Mouse (Mus musculus) inflammation-experienced regulatory T-cells, adult 6 months (primary cell): ENCODE results near the gene Zfp108. TPM values are rescaled to one million over a fixed set of nuclear protein-coding genes. Genes with fewer than 3 reads are reported as not detected.

Experiments
- ATAC-seq: one replicate; pipeline ENCODE4 v1.8.0; 2017
- polyA plus RNA-seq, 3 experiments: library from polyadenylated mRNA; unstranded; fragments of 100-300 nt; shearing (Covaris generic); gene quantifications; one replicate each; pipeline ENCODE4 v1.2.1; 2017

Zfp108 gene
- polyA plus RNA-seq, 3 experiments from 2014 or later: 0.29 TPM; not detected in 2

DNA sequence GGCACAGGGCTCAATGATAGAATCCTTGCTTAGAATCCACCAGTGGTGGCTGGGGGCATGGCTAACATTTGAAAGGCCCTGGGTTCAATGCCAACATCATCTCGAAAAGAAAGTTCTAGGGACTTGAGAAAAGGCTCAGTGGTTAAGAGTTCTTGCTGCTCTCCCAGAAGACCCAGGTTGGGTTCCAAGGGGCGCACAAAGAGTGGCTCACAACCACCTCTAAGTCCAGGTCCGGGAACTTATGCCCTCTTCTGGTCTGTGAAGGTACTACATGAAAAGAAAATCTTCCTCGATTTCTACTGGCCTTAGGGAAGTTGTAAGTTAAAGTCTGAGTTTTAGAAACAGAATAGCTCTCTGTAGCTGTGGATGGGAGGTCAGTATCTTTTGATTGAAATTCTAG, 31.5 kb downstream of the Zfp108 start:
- ATAC-seq: no peak

DNA sequence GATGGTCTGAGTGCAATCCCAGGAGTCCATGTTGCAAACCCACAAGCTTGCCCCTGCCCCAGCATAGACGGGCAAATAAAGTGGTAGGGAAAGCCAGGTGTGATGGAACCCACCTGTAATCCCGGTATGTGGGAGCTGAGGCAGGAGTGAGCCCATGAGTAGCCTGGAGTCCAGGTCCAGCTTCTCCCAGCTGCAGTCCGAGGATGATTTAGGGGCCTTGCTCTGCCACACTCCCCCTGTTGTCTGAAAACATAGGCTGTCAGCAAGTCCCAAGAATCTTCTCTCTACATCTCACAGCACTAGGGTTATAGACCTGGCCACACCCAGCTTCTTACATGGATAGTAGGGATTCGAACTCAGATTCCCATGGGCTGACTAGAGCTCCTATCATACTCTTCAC, 32.3 kb downstream of the Zfp108 start:
- ATAC-seq: no peak

DNA sequence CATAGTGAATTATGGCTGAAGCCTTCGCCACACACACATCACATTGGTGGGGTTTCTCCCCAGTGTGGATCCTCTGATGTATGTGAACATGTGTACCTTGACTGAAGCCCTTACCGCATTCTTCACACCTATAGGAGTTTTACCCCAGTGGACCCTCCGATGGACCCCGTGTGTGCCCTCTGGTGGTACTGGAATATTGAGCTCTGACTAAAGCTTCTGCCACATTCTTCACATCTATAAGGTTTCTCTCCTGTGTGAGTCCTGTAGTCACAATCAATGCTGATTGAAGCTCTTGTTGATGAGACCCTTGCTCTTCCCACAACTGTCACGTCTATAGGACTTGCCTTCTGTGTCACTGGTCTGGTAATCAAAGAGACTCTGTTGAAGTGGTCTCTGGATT, 33.1 kb downstream of the Zfp108 start:
- ATAC-seq: no peak

- no peak for ATAC-seq
Observed at GRCm38 (mm10) chr7:24288512-24288911, 33.9 kb downstream of the Zfp108 start.

- no peak for ATAC-seq
Observed at GRCm38 (mm10) chr7:24290106-24290693, 35.6 kb downstream of the Zfp108 start.

- no peak for ATAC-seq
Observed at GRCm38 (mm10) chr7:24291387-24292090, 36.9 kb downstream of the Zfp108 start.

GRCm38 (mm10) chr7:24293061-24293851, 38.7 kb downstream of the Zfp108 start:
- ATAC-seq: no peak

DNA sequence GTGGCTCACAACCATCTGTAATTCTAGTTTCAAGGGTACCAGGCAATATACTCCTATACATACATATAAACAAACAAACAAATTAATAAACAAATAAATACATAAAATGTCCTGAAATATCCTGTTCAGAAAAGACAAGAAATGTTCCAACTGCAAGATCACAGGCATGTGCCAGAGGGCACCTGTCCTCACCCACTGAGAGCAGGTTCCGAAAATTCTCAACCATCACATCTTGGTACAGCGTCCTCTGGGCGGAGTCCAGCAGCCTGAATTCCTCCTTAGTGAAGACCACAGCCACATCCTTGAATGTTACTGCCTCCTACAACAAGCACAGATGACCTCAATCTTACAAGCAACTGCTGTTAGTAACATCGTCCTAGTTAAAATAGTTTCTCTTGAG, 40.2 kb downstream of the Zfp108 start:
- no peak for ATAC-seq

DNA sequence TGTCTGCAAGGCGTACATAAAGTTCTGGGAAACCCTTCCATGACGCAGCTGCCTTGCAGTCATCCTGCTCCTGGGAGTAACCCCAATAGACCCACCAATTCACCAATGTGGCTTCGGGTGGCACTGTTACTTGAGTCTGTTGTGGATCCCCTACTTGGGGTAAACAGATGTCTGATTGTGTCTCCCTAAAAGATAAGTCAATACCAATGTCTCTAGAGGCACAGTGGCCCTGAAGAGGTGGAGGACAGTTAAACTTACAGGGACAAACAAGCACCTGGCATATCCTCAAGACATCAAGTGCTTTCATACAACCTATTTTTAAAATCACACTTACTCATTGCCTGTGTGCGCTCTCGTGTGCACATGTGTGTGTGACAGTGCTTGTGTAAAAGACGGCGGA, 40.8 kb downstream of the Zfp108 start:
- no peak for ATAC-seq

GRCm38 (mm10) chr7:24296386-24296785, 41.8 kb downstream of the Zfp108 start:
- ATAC-seq: no peak

DNA sequence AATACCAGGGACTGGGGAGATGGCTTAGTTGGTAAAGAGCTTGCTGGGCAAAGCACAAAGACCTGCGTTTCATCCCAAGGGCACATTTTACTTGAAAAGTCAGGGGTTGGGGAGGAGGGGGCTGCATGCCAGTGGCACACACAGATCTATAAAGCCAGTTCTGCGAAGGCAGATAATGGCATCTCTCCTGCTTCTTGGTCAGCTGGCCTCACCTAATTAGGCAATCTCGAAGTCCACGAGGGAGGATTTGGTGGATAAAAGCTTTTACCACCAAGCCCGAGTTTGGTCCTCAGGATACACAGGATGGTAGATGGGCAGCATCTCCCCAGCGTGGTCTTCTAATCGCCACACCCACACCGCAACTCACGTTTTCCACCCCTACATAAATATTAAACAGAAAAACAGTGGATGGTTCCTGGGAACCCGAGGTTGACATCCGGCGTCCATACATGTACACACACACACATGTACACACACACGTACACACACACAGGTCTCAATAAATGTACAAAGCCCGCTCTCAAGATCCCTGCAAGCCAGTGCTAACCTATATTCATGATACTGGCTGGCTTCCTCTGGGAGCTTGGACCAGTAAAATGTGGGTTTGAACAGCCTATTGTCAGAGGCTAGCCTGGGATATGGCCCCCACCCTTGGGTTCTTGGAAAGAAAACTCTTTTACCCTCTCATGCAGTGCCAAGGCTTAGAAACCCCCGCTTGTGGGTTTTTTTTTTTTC, 42.9 kb downstream of the Zfp108 start:
- ATAC-seq: no peak

DNA sequence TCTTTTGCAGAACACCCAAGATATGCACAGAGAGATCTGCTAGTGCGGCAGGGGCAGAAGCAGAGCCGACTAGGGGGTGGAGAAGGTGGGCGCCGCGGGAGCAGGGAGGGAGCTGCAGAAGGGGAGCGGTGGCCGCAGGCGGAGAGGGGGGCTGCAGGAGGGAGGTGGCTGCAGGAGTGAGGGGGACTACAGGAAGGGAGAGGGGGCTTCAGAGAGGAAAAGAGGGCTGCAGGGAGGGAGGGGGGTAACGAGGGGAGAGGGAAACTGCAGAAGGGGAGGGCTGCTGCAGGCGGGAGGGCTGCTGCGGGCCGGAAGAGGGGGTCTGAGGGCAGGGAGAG, 44.0 kb downstream of the Zfp108 start:
- no peak for ATAC-seq

GRCm38 (mm10) chr7:24298973-24299708, 44.5 kb downstream of the Zfp108 start:
- peak; percentile 93 for ATAC-seq

DNA sequence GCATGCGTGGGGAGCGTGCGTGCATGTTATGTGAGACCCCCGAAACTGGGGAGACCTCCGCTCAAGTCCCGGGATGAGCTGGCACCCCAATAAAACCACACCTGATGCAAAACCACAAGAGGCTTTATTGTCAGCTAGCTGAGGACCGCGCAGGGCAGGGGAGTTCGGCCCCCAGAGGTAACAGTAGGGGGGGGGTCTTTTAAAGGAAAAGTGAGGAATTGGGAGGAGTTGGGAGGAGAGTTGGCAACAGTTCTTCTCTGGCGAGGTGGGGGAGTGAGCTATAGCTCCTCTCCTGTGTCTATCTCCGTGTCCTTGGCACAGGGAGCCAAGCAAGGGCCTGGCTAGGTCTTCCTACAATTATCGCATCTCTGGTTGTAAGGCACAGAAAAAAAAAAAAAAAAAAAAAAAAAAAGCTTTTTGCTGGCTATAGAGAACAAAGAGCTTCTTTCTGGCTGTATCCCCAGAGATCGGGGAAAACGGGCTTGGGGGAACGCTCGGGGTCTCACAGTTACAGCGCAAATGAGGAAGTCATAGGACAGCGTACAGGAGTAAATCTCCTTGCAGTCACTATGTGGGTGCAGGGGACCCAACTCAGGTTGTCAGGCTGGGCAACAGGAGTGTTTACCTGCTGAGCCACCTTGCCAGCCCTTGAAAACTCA, 45.4 kb downstream of the Zfp108 start:
- no peak for ATAC-seq

DNA sequence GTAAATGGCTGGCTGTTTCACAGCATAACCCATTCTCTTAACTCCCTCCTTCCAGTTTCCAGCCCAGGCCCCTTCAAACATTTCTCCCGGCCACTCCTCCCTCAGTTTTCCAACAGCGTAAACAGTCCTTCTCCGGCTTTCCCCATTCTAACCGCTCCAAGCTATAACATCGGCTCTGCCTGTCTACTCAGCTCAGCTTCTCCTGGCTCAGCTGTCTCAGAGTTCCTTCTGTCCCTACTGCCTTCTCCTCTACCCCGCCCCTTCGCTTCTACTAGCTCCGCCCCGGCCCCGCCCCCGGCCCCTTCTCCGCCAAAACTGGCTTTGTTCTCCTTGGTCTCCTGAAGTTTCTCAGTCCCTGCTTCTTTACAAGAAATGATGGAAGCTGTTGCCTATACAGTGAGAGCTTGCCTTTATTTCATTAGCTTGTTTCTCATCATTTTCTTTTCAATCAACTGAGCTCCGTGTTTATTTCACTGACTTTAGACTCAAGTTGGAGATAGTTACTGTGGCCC, 46.2 kb downstream of the Zfp108 start, which contains the start of gene Zfp61:
Zfp61 (minus strand) TSS at position 462 of the 512 bp plus-strand sequence.
- ATAC-seq: no peak

Other genes starting within 250 kb of the Zfp108 start
- under 1 TPM in 1 of 3 experiments, not detected in 2; 0.04 TPM for gene Vmn1r183, start 201.5 kb upstream of the Zfp108 start, polyA plus RNA-seq
- 10 to 100 TPM; 13.6 to 19.9 (median 17.2) TPM for gene Zfp180, start 172.9 kb upstream of the Zfp108 start, polyA plus RNA-seq
- gene Zfp112, start 142.5 kb upstream of the Zfp108 start, polyA plus RNA-seq: 1 to 10 TPM in 1 of 3 experiments, under 1 TPM in 2; 0.44 to 1.1 (median 0.58) TPM
- 10 to 100 TPM; 14.7 to 18.5 (median 16.5) TPM for gene Zfp235, start 120.6 kb upstream of the Zfp108 start, polyA plus RNA-seq
- gene Zfp114, start 79.7 kb upstream of the Zfp108 start, polyA plus RNA-seq: 1 to 10 TPM in 2 of 3 experiments, under 1 TPM in 1; 0.75 to 2.1 (median 1.2) TPM
- gene Zfp111, start 43.4 kb upstream of the Zfp108 start, polyA plus RNA-seq: 1 to 10 TPM; 1.2 to 1.3 (median 1.3) TPM
- 1 to 10 TPM; 1.4 to 2.3 (median 1.8) TPM for gene Zfp109, start 17.2 kb upstream of the Zfp108 start, polyA plus RNA-seq
- 1 to 10 TPM; 2.1 to 2.3 (median 2.2) TPM for gene Zfp93, start 15.6 kb downstream of the Zfp108 start, polyA plus RNA-seq
- 10 to 100 TPM; 10.4 to 20.6 (median 19.0) TPM for gene Zfp61, start 46.4 kb downstream of the Zfp108 start, polyA plus RNA-seq
- gene Zfp94, start 61.9 kb downstream of the Zfp108 start, polyA plus RNA-seq: 10 to 100 TPM in 2 of 3 experiments, 1 to 10 TPM in 1; 6.6 to 13.0 (median 12.6) TPM
- not detected for gene Tescl, start 79.1 kb downstream of the Zfp108 start, polyA plus RNA-seq
- not detected for gene Lypd5, start 94.4 kb downstream of the Zfp108 start, polyA plus RNA-seq
- 100 to 1,000 TPM in 2 of 3 experiments, 10 to 100 TPM in 1; 79.1 to 131 (median 126) TPM for gene Kcnn4, start 115.5 kb downstream of the Zfp108 start, polyA plus RNA-seq
- 10 to 100 TPM; 22.7 to 26.1 (median 23.6) TPM for gene Smg9, start 144.8 kb downstream of the Zfp108 start, polyA plus RNA-seq
- not detected for gene Irgc1, start 197.5 kb downstream of the Zfp108 start, polyA plus RNA-seq
- 1 to 10 TPM in 2 of 3 experiments, under 1 TPM in 1; 0.62 to 1.6 (median 1.5) TPM for gene Plaur, start 207.7 kb downstream of the Zfp108 start, polyA plus RNA-seq
- gene Cadm4, start 227.2 kb downstream of the Zfp108 start, polyA plus RNA-seq: not detected